Mouse (Mus musculus) heart, embryonic 15.5 days (tissue): ENCODE measurements around the gene Metap1. TPM values are rescaled to one million over a fixed set of nuclear protein-coding genes. Genes with fewer than 3 reads are reported as not detected.

Source experiments
- ATAC-seq: fragments of 200-750 bp; cut with Nextera tagmentation; replicated peaks from 2 replicates; pipeline ENCODE4 v1.8.0; 2017; ENCODE audit warnings: low read depth, moderate TSS enrichment; ENCODE audit not compliant: insufficient number of reproducible peaks, insufficient read depth, low FRiP score
- H3K27ac ChIP-seq: fragments of 300-500 bp; sonication (generic); 2 replicates; pipeline ENCODE4 v1.5.1; 2015; ENCODE audit warnings: mild to moderate bottlenecking, inconsistent platforms
- H3K27me3 ChIP-seq: fragments of 300-500 bp; sonication (generic); 2 replicates; pipeline ENCODE4 v1.6.1; 2015; ENCODE audit warnings: inconsistent platforms
- H3K36me3 ChIP-seq: fragments of 300-500 bp; sonication (generic); 2 replicates; pipeline ENCODE4 v1.6.1; 2015; ENCODE audit warnings: mild to moderate bottlenecking, inconsistent platforms
- H3K4me1 ChIP-seq: fragments of 300-500 bp; sonication (generic); replicated peaks from 2 replicates; pipeline ENCODE4 v1.6.1; 2015; ENCODE audit warnings: inconsistent platforms
- H3K4me2 ChIP-seq: fragments of 300-500 bp; sonication (generic); 2 replicates; pipeline ENCODE4 v1.6.1; 2015; ENCODE audit warnings: inconsistent platforms, mild to moderate bottlenecking, moderate library complexity
- H3K4me3 ChIP-seq: fragments of 300-500 bp; sonication (generic); 2 replicates; pipeline ENCODE4 v1.5.1; 2015; ENCODE audit warnings: mild to moderate bottlenecking, inconsistent platforms
- H3K9ac ChIP-seq: fragments of 300-500 bp; sonication (generic); 2 replicates; pipeline ENCODE4 v1.6.1; 2015; ENCODE audit warnings: mild to moderate bottlenecking, inconsistent platforms
- H3K9me3 ChIP-seq: fragments of 300-500 bp; sonication (generic); replicated peaks from 2 replicates; pipeline ENCODE4 v1.6.1; 2016; ENCODE audit warnings: inconsistent platforms
- WGBS: fragments of 180-500 bp; shearing (Covaris S2); methylation state at CpG from one replicate; pipeline ENCODE4 v1.1.7; 2015; ENCODE audit warnings: mixed read lengths; 5-methylcytosine and 5-hydroxymethylcytosine counted together
- polyA plus RNA-seq: library from polyadenylated mRNA; unstranded; fragments of >200 nt; fragmentation: Nextera tagmentation; extraction: Ambion mirVana; gene quantifications from 2 replicates; pipeline ENCODE4 v1.2.1, GENCODE M21; 2015

Metap1 gene
- polyA plus RNA-seq, 1 experiment from 2014 or later, result 34.4 TPM

DNA sequence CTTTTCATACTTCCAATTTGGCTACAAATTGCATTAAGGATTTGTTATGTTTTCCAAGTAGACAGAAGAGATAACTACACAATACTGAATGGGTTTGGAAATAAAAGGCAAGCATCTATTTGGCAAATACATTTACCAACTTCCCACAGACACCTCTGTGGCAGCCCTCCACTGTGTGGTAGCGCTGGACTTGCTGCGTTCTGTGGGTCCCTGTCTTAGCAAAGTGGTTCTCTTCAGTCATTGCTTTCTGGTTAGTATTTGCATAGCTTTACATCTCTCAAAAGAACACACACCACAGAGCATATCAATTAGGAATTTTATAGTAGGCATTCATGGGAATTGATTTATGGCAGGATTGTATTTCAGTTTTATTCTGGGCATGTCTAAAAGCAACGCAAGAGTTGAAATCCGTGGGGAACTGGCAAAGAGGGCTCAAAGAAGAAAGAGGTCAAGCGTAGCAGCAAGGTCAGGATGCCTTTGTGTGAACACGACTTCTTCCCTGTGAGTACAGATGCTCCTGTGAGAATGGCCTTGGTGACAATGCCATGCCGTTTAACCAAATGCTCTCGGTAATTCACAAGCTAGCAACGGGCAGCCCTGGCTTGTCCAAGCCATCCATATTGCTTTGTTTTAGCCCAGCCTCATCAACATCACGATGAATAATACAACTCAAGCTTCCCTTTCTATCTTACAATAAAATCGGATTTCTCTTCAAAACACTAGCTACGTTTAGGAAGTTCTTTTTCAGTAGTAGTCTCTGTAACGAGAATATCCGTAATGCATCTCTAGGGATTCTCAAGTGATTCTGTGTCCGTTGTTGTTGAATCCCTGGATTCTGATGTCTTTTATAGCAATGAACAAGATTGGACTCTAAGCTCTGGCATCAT, 10.8 kb upstream of the Metap1 start:
- H3K4me1 ChIP-seq, result no peaks in the 10 kb centered on the region; the same call in 1 of the 2 replicates
- no peak overlapping the region for H3K4me3 ChIP-seq
- no peak overlapping the region for H3K27ac ChIP-seq
- no peaks in the 10 kb centered on the region for H3K27me3 ChIP-seq
- no peak overlapping the region for H3K9ac ChIP-seq
- no peak overlapping the region for H3K4me2 ChIP-seq
- H3K36me3 ChIP-seq, result no peaks in the 10 kb centered on the region
- WGBS, result 77% methylated on average over 15 of the region's 15 CpGs
- no peak for ATAC-seq
- no peaks in the 10 kb centered on the region for H3K9me3 ChIP-seq

DNA sequence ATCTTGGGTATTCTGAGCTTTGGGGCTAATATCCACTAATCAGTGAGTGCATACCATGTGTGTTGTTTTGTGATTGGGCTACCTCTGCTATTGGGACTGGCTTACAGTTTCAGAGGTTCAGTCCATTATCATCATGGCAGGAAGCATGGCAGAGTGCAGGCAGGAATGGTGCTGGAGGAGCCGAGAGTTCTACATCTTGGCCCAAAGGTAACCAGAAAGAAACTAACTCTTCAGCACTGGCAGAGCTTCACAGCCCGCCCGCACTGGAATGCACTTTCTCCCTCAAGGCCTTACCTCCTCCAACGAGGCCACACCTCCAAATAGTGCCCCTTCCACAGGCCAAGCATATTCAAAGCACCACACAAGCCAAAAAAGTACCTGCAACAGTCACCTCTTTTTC, 9.4 kb upstream of the Metap1 start:
- Histone ChIP-seq H3K4me3 (no peak overlapping the region), H3K4me2 (no peak overlapping the region), H3K36me3 (no peaks in the 10 kb centered on the region), H3K27ac (no peak overlapping the region), H3K9me3 (no peaks in the 10 kb centered on the region), H3K4me1 (no peaks in the 10 kb centered on the region; the same call in 1 of the 2 replicates), H3K27me3 (no peaks in the 10 kb centered on the region), H3K9ac (no peak overlapping the region)
- WGBS, result 55% methylated on average over 4 of the region's 4 CpGs
- no peak for ATAC-seq

DNA sequence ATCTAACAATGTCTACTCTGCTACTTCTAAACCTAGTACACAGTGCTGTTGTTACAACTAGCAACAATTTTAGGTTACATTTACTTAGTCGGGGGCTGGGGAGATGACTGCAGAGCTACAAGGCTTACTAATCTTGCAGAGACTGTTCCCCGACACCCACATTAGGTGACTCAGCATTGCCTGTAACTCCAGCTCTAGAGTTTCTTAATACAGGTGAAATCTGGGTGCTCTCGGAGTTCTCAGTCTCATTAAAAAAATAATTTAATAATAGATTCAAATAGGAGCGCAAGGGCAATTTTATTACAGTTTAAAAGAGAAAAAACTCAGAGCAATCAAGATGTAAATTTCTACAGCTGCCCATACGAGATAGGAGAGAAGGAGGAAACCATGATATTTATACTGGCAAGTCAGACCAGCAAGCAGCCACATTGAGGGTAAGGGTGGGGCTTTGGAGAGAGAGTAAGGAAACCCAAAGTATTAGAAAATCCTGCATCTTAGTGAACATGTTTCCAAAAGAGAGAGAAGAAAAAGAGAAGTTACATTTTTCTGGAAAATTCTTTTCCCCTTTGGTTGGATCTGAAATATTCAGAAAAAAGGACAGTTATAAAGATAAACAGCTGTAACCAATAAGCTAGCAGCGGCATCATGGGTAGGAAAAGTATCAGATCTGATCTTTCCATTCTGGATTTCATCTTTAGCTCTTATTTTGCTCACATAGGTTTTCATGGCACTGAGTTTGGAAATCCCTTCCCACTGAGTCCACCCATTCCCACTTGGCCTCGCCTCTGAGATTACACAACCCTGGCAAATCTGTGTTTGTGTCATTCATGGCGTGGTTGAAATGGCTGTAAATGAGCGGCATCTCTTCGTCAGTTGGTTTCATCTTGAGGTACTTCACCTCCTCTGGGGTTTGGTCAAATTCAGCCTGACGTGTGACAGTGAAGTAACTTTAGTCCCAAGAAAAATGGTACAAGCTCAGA, 6.1 kb upstream of the Metap1 start:
- Histone ChIP-seq H3K9me3 (no peaks in the 10 kb centered on the region), H3K9ac (no peak overlapping the region), H3K36me3 (no peaks in the 10 kb centered on the region), H3K4me2 (no peak overlapping the region), H3K4me3 (no peak overlapping the region), H3K4me1 (no peaks in the 10 kb centered on the region), H3K27me3 (no peaks in the 10 kb centered on the region), H3K27ac (no peak overlapping the region)
- 71% methylated on average over 11 of the region's 11 CpGs for WGBS
- ATAC-seq, result no peak

DNA sequence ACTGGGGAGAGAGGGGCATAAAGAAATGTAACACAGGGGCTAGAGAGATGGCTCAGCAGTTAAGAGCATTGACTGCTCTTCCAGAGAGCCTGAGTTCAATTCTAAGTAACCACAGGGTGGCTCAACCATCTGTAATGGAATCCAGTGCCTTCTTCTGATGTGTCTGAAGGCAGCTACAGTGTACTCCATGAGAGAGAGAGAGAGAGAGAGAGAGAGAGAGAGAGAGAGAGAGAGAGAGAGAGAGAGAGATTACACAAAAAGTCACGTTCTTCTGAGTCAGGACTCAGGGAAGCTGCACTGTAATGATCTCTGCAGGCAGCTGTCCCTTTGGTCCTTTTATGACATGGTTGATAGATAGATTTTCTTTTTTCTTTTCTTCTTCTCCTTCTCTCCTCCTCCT, 5.2 kb upstream of the Metap1 start:
- no peaks in the 10 kb centered on the region for H3K4me1 ChIP-seq
- no peak overlapping the region for H3K4me3 ChIP-seq
- H3K27ac ChIP-seq, result no peak overlapping the region
- no peaks in the 10 kb centered on the region for H3K27me3 ChIP-seq
- H3K36me3 ChIP-seq, result no peaks in the 10 kb centered on the region
- no peak overlapping the region for H3K9ac ChIP-seq
- no peaks in the 10 kb centered on the region for H3K9me3 ChIP-seq
- no peak for ATAC-seq
- 28% methylated on average over 1 of the region's 1 CpGs for WGBS
- H3K4me2 ChIP-seq, result no peak overlapping the region

DNA sequence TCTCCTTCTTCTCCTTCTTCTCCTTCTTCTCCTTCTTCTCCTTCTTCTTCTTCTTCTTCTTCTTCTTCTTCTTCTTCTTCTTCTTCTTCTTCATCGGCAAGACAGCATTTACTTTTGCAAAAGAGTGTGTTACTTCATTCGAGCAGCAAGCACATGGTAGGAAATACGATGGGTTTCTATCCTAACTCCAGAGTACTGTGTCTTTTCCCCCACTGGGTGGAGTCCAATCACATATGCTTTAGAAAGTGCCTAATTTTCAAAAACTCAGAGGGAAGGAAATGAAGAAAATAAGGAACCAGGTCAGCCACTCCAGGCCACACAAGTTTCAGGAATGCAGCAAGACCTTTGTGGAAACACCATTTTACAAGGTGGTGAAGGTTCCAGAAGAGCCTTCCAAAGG, 4.4 kb upstream of the Metap1 start:
- ATAC-seq, result no peak
- no peaks in the 10 kb centered on the region for H3K4me1 ChIP-seq
- H3K9me3 ChIP-seq, result no peaks in the 10 kb centered on the region
- no peaks in the 10 kb centered on the region for H3K36me3 ChIP-seq
- no peak overlapping the region for H3K4me2 ChIP-seq
- no peak overlapping the region for H3K9ac ChIP-seq
- H3K27me3 ChIP-seq, result no peaks in the 10 kb centered on the region
- H3K27ac ChIP-seq, result no peak overlapping the region
- 82% methylated on average over 3 of the region's 3 CpGs for WGBS
- no peak overlapping the region for H3K4me3 ChIP-seq

DNA sequence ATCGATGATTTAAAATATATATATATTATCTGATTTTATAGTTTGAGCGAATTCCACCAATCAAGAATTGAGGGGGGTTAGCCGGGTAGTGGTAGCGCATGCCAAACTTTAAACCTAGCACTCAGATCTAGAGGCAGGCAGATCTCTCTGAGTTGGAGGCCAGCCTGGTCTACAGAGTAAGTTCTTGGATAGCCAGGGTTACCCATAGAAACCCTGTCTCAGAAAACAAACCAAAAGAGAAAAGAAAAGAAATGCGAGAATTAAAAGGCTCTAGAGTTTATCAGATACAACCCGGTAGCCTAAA, 671 bp upstream of the Metap1 start:
- no peak for ATAC-seq
- Histone ChIP-seq H3K9ac (peak overlapping the region; percentile 67), H3K4me2 (peak overlapping the region; percentile 76), H3K27me3 (no peaks in the 10 kb centered on the region), H3K36me3 (peaks cover 5% of the 10 kb centered on the region; the same call in 1 of the 2 replicates), H3K9me3 (no peaks in the 10 kb centered on the region), H3K27ac (no peak overlapping the region), H3K4me1 (peaks cover 13% of the 10 kb centered on the region), H3K4me3 (peak overlapping the region; percentile 90)
- 19% methylated on average over 6 of the region's 6 CpGs for WGBS

DNA sequence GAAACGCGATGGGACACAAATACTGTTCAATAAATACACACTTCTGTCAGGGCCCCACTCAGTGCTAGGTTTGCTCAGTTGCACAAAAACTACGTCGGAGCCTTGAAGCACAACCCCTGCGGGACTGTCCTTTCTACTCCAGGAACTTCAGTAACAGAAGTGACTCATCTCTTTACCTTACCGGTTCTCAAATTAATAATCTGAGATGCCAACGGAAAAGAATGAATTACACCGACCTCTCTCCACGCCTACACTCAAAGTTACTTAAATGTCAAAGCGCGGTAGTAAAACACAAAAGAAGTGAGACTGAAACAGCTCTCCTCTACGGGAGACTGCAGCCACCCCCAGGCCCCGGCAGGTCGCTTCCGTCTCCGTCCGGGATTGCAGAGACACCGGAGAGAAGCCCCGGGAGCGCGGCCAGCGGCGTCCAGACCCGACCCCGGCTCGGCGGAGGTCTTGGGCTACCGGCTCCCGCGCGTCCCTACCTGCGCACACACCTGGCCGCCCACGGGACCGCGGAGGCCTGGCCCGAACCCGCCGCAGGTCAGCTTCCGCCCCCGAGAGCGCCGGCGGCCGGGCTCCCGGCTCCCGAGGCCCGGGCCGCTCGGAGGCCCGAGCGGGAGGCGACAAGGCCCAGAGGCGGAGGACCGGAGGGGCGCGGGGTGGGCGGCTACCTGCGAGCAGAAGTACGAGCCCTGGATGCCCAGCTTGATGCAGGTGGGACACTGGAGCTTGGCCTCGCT, 560 bp downstream of the Metap1 start:
- Histone ChIP-seq H3K36me3 (peaks cover 13% of the 10 kb centered on the region), H3K4me1 (peaks cover 13% of the 10 kb centered on the region), H3K27me3 (no peaks in the 10 kb centered on the region), H3K27ac (peak overlapping the region; percentile 83), H3K4me3 (peak overlapping the region; percentile 90), H3K9me3 (no peaks in the 10 kb centered on the region), H3K9ac (peak overlapping the region; percentile 91), H3K4me2 (peak overlapping the region; percentile 77)
- peak; percentile 61 for ATAC-seq
- under 1% methylated on average over 59 of the region's 61 CpGs for WGBS

DNA sequence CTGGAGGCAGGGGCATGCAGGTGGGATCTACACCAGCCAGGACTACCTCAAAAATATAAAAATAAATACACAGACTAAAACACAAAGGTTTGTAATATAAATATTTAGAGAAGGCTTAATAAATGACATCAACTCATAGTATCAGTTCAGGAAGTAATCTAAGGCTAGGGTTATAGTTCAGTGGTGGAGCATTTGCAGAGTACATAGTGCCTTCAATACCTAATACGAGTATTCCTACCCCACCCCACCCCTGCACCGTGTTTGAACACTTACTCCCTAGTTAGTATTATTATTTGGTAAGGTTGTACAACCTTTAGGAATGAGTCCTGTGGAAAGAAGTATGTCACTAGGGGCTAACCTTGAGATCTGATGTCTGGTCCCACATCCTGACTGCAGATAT, 6.1 kb downstream of the Metap1 start:
- no peak overlapping the region for H3K27ac ChIP-seq
- no peak overlapping the region for H3K9ac ChIP-seq
- peaks cover 32% of the 10 kb centered on the region for H3K36me3 ChIP-seq
- no peaks in the 10 kb centered on the region for H3K9me3 ChIP-seq
- no peak overlapping the region for H3K4me3 ChIP-seq
- H3K27me3 ChIP-seq, result no peaks in the 10 kb centered on the region
- no peak for ATAC-seq
- peaks cover 18% of the 10 kb centered on the region for H3K4me1 ChIP-seq
- no peak overlapping the region for H3K4me2 ChIP-seq
- 84% methylated on average over 2 of the region's 2 CpGs for WGBS

DNA sequence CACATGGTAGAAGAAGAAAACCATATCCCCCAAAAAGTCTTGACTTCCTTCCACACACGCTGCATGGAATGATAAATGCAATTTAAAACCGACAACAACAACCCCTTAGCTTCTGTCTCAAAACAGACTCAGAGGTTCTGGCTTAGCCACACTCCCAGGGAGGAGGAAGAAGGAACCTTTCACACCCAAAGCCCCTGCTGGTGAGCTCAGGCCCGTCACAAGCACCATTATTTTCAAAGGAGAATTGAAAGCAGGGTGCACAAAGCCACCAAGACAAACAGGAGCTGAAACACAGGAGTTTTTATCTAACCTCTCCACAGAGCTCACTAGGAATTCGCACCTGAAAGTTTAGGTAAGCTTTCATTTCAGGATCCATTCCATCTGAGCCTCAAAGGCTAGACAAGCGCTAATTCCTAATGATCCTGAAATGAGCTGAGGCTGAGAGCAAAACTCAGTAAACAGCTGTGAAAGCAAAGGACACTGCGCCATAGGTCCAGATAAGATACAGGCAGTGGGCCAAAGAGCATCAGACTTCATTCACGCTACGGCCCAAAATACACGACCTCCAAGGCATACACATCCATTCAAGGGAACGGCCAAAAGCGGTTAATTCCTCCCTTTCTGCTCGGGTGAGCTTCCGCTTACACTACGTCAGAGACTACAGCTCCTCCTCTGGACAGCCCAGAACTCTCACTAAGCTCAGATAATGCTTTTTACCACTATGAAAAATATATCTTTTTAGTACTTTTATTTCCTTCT, 7.6 kb downstream of the Metap1 start:
- WGBS, result 38% methylated on average over 14 of the region's 14 CpGs
- Histone ChIP-seq H3K27ac (no peak overlapping the region), H3K9me3 (no peaks in the 10 kb centered on the region), H3K4me2 (0 out of 2 replicates have a peak overlapping the region, but pooled peaks have one; percentile 4), H3K36me3 (peaks cover 32% of the 10 kb centered on the region), H3K4me3 (no peak overlapping the region), H3K9ac (no peak overlapping the region), H3K4me1 (peaks cover 9% of the 10 kb centered on the region; the same call in 1 of the 2 replicates), H3K27me3 (no peaks in the 10 kb centered on the region)
- no peak for ATAC-seq

DNA sequence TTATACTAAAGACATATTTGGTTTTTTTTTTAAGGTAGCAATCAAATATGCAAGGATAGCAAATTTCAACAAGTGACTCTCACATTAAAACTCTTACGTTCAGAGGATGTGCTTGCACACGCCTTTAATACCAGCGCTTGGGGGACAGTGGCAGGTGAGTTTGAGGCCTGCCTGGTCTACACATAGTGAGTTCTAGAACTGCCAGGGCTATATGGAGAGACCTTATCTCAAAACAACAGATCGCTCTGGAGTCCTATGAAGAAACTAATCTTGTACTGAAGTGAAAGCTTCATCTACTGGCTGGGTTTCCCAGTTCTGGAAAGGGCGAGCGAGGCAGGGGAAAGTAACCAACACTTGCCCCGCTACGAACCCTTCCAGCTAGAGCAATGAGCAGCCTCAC, 9.8 kb downstream of the Metap1 start:
- no peak overlapping the region for H3K9ac ChIP-seq
- no peaks in the 10 kb centered on the region for H3K27me3 ChIP-seq
- H3K27ac ChIP-seq, result no peak overlapping the region
- no peaks in the 10 kb centered on the region for H3K9me3 ChIP-seq
- peaks cover 22% of the 10 kb centered on the region for H3K36me3 ChIP-seq
- H3K4me1 ChIP-seq, result peaks cover 9% of the 10 kb centered on the region; the same call in 1 of the 2 replicates
- WGBS, result 89% methylated on average over 8 of the region's 8 CpGs
- no peak overlapping the region for H3K4me2 ChIP-seq
- no peak overlapping the region for H3K4me3 ChIP-seq
- ATAC-seq, result no peak
